Mouse (Mus musculus) MEL (cell line): ENCODE data around the gene Snx32. TPM values are rescaled to one million over a fixed set of nuclear protein-coding genes. Genes with fewer than 3 reads are reported as not detected.

Experiments used
- DNase-seq: peaks from one replicate; pipeline ENCODE4 v3.0.0; 2011; ENCODE audit warnings: low read depth, low spot score
- H3K27ac ChIP-seq: 2 replicates; pipeline ENCODE4 v1.5.1; 2012; ENCODE audit warnings: low read depth, mild to moderate bottlenecking, control low read depth, low read length, moderate library complexity; ENCODE audit not compliant: control insufficient read depth
- H3K27me3 ChIP-seq, 2 experiments: fragments of 150-350 bp in 1 of 2; sonication (generic) in 1 of 2; 2 replicates each; pipeline ENCODE4 v1.6.1; 2012; ENCODE audit warnings: low read length in 2 of 2, mild to moderate bottlenecking in 2 of 2, improper control_type of control experiment in 1 of 2, moderate library complexity in 1 of 2; ENCODE audit not compliant: insufficient read depth in 2 of 2, control insufficient read depth in 1 of 2
- H3K36me3 ChIP-seq, 2 experiments: 2 replicates each; pipeline ENCODE4 v1.6.1; 2012 to 2014; ENCODE audit warnings: low read length in 2 of 2, improper control_type of control experiment in 1 of 2, inconsistent platforms in 1 of 2, mild to moderate bottlenecking in 1 of 2; ENCODE audit not compliant: insufficient read depth in 2 of 2, control insufficient read depth in 1 of 2
- H3K4me1 ChIP-seq, 2 experiments: fragments of 150-350 bp in 1 of 2; sonication (generic) in 1 of 2; 2 replicates each; pipeline ENCODE4 v1.6.1; 2012; ENCODE audit warnings: low read length in 2 of 2, improper control_type of control experiment in 1 of 2, mild to moderate bottlenecking in 1 of 2; ENCODE audit not compliant: insufficient read depth in 2 of 2, control insufficient read depth in 1 of 2
- H3K4me3 ChIP-seq, 2 experiments: fragments of 150-350 bp in 1 of 2; sonication (generic) in 1 of 2; 2 replicates each; pipeline ENCODE4 v1.5.1; 2012; ENCODE audit warnings: low read depth in 2 of 2, low read length in 2 of 2, mild to moderate bottlenecking in 2 of 2, moderate library complexity in 2 of 2, control low read depth in 1 of 2, improper control_type of control experiment in 1 of 2; ENCODE audit not compliant: control insufficient read depth in 1 of 2, insufficient read depth in 1 of 2
- H3K79me2 ChIP-seq: 2 replicates; pipeline ENCODE4 v1.6.1; 2012; ENCODE audit warnings: mild to moderate bottlenecking, low read length, moderate library complexity; ENCODE audit not compliant: control insufficient read depth, poor library complexity, insufficient read depth
- H3K9ac ChIP-seq: 2 replicates; pipeline ENCODE4 v1.6.1; 2012; ENCODE audit warnings: low read depth, mild to moderate bottlenecking, control low read depth, low read length, moderate library complexity; ENCODE audit not compliant: control insufficient read depth, poor library complexity, severe bottlenecking
- H3K9me3 ChIP-seq: fragments of 150-350 bp; sonication (generic); replicated peaks from 2 replicates; pipeline ENCODE4 v1.6.1; 2012; ENCODE audit warnings: mild to moderate bottlenecking, low read length, improper control_type of control experiment, moderate library complexity; ENCODE audit not compliant: insufficient read depth
- BHLHE40 ChIP-seq: IDR thresholded peaks from 2 replicates; pipeline ENCODE4 v1.6.1; 2012; ENCODE audit warnings: low read depth, mild to moderate bottlenecking, inconsistent platforms, low read length, improper control_type of control experiment, borderline replicate concordance
- CTCF ChIP-seq, 3 experiments: IDR thresholded peaks in 2 of 3; conservative IDR thresholded peaks in 1 of 3; 2 replicates each; pipeline ENCODE4 v1.5.1; 2011 to 2012; ENCODE audit warnings: low read length in 3 of 3, low read depth in 2 of 3, mild to moderate bottlenecking in 2 of 3, improper control_type of control experiment in 1 of 3, inconsistent platforms in 1 of 3, mixed read lengths in 1 of 3, moderate library complexity in 1 of 3; ENCODE audit not compliant: control insufficient read depth in 1 of 3, insufficient read depth in 1 of 3, poor library complexity in 1 of 3, severe bottlenecking in 1 of 3
- ELF1 ChIP-seq: IDR thresholded peaks from 2 replicates; pipeline ENCODE4 v1.6.1; 2014; ENCODE audit warnings: low read depth, mild to moderate bottlenecking, inconsistent platforms, low read length, improper control_type of control experiment, moderate library complexity
- MAX ChIP-seq: IDR thresholded peaks from 2 replicates; pipeline ENCODE4 v1.6.1; 2011; ENCODE audit warnings: low read length, improper control_type of control experiment
- MAZ ChIP-seq: IDR thresholded peaks from 2 replicates; pipeline ENCODE4 v1.6.1; 2012; ENCODE audit warnings: low read depth, mild to moderate bottlenecking, inconsistent platforms, low read length, improper control_type of control experiment
- MYC ChIP-seq: IDR thresholded peaks from 2 replicates; pipeline ENCODE4 v1.6.1; 2011; ENCODE audit warnings: low read depth, mild to moderate bottlenecking, low read length, improper control_type of control experiment, moderate library complexity
- NELFE ChIP-seq: IDR thresholded peaks from 2 replicates; pipeline ENCODE4 v1.6.1; 2011; ENCODE audit warnings: low read depth, low read length, improper control_type of control experiment
- NRF1 ChIP-seq: IDR thresholded peaks from 2 replicates; pipeline ENCODE4 v1.6.1; 2014; ENCODE audit warnings: low read depth, mild to moderate bottlenecking, inconsistent platforms, low read length, improper control_type of control experiment, moderate library complexity; ENCODE audit not compliant: poor library complexity, insufficient read depth, severe bottlenecking
- POLR2AphosphoS2 ChIP-seq: IDR thresholded peaks from 2 replicates; pipeline ENCODE4 v1.6.1; 2011; ENCODE audit warnings: low read length, improper control_type of control experiment
- RAD21 ChIP-seq: IDR thresholded peaks from 2 replicates; pipeline ENCODE4 v1.6.1; 2011; ENCODE audit warnings: mild to moderate bottlenecking, low read depth, low read length, improper control_type of control experiment
- RCOR1 ChIP-seq: IDR thresholded peaks from 2 replicates; pipeline ENCODE4 v1.6.1; 2012; ENCODE audit warnings: low read depth, mild to moderate bottlenecking, inconsistent platforms, low read length, improper control_type of control experiment
- SIN3A ChIP-seq: IDR thresholded peaks from 2 replicates; pipeline ENCODE4 v1.6.1; 2012; ENCODE audit warnings: low read length, improper control_type of control experiment, inconsistent platforms
- SMC3 ChIP-seq: IDR thresholded peaks from 2 replicates; pipeline ENCODE4 v1.6.1; 2011; ENCODE audit warnings: low read depth, low read length, improper control_type of control experiment
- TCF12 ChIP-seq: IDR thresholded peaks from 2 replicates; pipeline ENCODE4 v1.6.1; 2014; ENCODE audit warnings: low read depth, mild to moderate bottlenecking, inconsistent platforms, low read length, improper control_type of control experiment, moderate library complexity
- UBTF ChIP-seq: IDR thresholded peaks from 2 replicates; pipeline ENCODE4 v1.6.1; 2012; ENCODE audit warnings: low read depth, mild to moderate bottlenecking, inconsistent platforms, low read length, improper control_type of control experiment, moderate library complexity, borderline replicate concordance; ENCODE audit not compliant: insufficient read depth
- USF2 ChIP-seq, 2 experiments: IDR thresholded peaks; 2 replicates each; pipeline ENCODE4 v1.6.1; 2011 to 2012; ENCODE audit warnings: improper control_type of control experiment in 2 of 2, low read length in 2 of 2, borderline replicate concordance in 1 of 2, inconsistent platforms in 1 of 2, low read depth in 1 of 2, mild to moderate bottlenecking in 1 of 2; ENCODE audit not compliant: insufficient read depth in 1 of 2
- ZC3H11A ChIP-seq: IDR thresholded peaks from 2 replicates; pipeline ENCODE4 v1.6.1; 2012; ENCODE audit warnings: low read depth, mild to moderate bottlenecking, inconsistent platforms, low read length, improper control_type of control experiment
- ZNF384 ChIP-seq: IDR thresholded peaks from 2 replicates; pipeline ENCODE4 v1.6.1; 2012; ENCODE audit warnings: low read depth, mild to moderate bottlenecking, inconsistent platforms, low read length, improper control_type of control experiment
- polyA plus RNA-seq, 2 experiments: library from polyadenylated mRNA; stranded (reverse) in 1 of 2; unstranded in 1 of 2; fragments of >175 nt in 1 of 2; fragments of >200 nt in 1 of 2; gene quantifications; 2 replicates each; pipeline versions ENCODE4 v1.2.1 to v1.2.4; 2012; ENCODE audit warnings: low replicate concordance in 2 of 2, low read depth in 1 of 2; ENCODE audit not compliant: insufficient read length in 2 of 2, insufficient read depth in 1 of 2, missing spikeins in 1 of 2
- total RNA-seq: library from RNA; depleted of rRNA; stranded (reverse); fragments of 300-350 nt; gene quantifications from 2 replicates; pipeline ENCODE4 v1.2.3, GENCODE M21; 2012

The Snx32 gene
- total and polyA plus RNA-seq, 3 experiments, result 1.3 to 2.6 TPM; not detected in 1

DNA sequence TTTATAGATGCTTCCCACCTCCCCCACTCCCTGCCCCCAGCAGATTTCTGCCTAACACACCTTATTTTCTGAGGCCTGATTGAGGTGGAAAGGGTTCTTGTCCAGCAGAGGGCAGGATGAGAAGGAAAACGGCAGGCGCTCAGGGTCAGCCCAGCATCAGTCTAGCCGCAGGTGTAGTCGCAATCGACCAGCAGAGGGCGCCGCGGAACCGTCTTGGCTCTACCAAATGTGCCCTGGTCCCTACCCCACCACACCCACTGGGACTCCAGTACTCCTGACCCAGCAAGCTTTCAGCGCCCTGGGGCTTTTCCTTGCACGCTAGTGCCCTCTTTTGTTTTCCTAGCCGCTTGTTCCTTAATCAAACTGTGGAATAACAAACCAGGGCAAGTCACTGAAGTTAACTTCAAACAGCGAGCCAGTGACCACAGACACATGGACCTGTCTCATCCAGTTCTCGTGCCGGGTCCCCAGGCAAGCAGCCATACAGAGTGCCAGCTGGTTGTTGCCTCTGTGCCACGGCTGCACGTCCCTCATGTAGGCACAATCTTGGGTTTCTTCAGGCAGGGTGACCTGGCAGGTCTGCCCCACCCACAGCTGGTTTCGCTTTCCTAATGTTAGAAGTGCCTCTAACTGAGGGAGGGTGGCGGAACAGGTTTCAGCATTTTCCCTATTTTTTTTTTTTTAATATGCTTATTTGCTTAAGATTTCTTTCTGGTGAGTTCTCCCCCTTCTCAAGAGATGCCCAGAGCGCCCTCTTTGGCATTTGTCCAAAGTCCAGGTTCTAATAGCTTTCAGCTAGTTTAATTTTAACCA, 19.2 kb upstream of the Snx32 start:
- peak; percentile 95 for TF ChIP-seq RAD21
- 0 out of 2 replicates have a peak, but pooled peaks have one; percentile 30 for TF ChIP-seq MYC
- TF ChIP-seq SIN3A, result peak; percentile 66
- no peak for TF ChIP-seq MAZ
- no peak for TF ChIP-seq BHLHE40
- TF ChIP-seq SMC3, result peak; percentile 95
- TF ChIP-seq ZNF384, result no peak
- TF ChIP-seq UBTF, result no peak
- TF ChIP-seq MAX, result peak; percentile 19; the same call in 1 of the 2 replicates
- peak; percentile 92 to 100 (median 99) for TF ChIP-seq CTCF (IDR thresholded peaks at IDR 0.05 in 2 of 3, conservative IDR thresholded peaks at IDR 0.05 in 1 of 3; ENCODE audit: control insufficient read depth in 1 of 3, insufficient read depth in 1 of 3, low read depth in 2 of 3, low read length in 3 of 3, poor library complexity in 1 of 3, severe bottlenecking in 1 of 3)
- TF ChIP-seq ZC3H11A, result peak; percentile 88
- TF ChIP-seq ELF1, result no peak
- Histone ChIP-seq H3K79me2 (no peaks in the 10 kb centered on the region), H3K27me3 (no peaks in the 10 kb centered on the region), H3K27ac (no peak overlapping the region), H3K9ac (0 out of 2 replicates have a peak overlapping the region, but pooled peaks have one; percentile 13), H3K36me3 (no peaks in the 10 kb centered on the region; a peak in 1 of 4 replicates), H3K4me3 (no peak overlapping the region), H3K4me1 (no peaks in the 10 kb centered on the region), H3K9me3 (no peaks in the 10 kb centered on the region)
- DNase-seq, result peak; percentile 90

DNA sequence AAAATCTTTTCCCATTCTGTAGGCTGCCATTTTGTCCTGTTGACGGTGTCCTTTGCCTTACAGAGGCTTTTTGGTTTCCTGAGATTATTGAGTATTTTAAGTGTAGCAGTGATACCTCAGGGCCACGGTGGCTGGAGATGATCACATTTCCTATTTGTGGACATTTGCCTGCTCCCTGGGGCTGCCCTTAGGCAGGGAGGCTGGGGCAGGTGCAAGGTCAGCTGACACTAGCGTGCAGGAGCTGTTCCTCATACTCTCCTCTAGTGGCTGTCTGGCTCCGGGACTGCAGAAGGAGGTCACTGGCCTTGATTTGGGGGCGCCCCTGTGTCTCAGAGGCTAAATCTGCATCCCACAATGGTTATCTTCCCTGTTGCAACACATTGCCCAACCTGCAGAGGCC, 14.9 kb upstream of the Snx32 start:
- no peak overlapping the region for H3K27ac ChIP-seq
- DNase-seq, result no peak
- TF ChIP-seq USF2 (IDR thresholded peaks at IDR 0.05; ENCODE audit: borderline replicate concordance in 1 of 2, insufficient read depth in 1 of 2, low read depth in 1 of 2, low read length in 2 of 2), result no peak
- no peak for TF ChIP-seq TCF12
- TF ChIP-seq RAD21, result no peak
- TF ChIP-seq POLR2AphosphoS2, result no peak
- TF ChIP-seq CTCF (IDR thresholded peaks at IDR 0.05 in 2 of 3, conservative IDR thresholded peaks at IDR 0.05 in 1 of 3; ENCODE audit: control insufficient read depth in 1 of 3, insufficient read depth in 1 of 3, low read depth in 2 of 3, low read length in 3 of 3, poor library complexity in 1 of 3, severe bottlenecking in 1 of 3), result no peak
- no peak for TF ChIP-seq RCOR1
- no peak for TF ChIP-seq MAX
- no peak for TF ChIP-seq NELFE
- TF ChIP-seq ZNF384, result no peak
- TF ChIP-seq MYC, result no peak
- no peak for TF ChIP-seq NRF1
- TF ChIP-seq, all 39 proteins: peak for 0
- Histone ChIP-seq H3K79me2 (no peaks in the 10 kb centered on the region), H3K4me3 (no peak overlapping the region), H3K4me1 (no peaks in the 10 kb centered on the region), H3K9ac (no peak overlapping the region), H3K27me3 (no peaks in the 10 kb centered on the region), H3K36me3 (no peaks in the 10 kb centered on the region; a peak in 1 of 4 replicates), H3K9me3 (no peaks in the 10 kb centered on the region)
